Mouse (Mus musculus) ES-E14 (cell line): ENCODE data around the gene Rab4a.

Experiments used
- CHD2 ChIP-seq: IDR thresholded peaks from 2 replicates; pipeline ENCODE4 v1.6.1; 2014; ENCODE audit warnings: mild to moderate bottlenecking, low read depth, low read length, inconsistent platforms
- MAFK ChIP-seq: IDR thresholded peaks from 2 replicates; pipeline ENCODE4 v1.6.1; 2014; ENCODE audit warnings: mild to moderate bottlenecking, low read depth, low read length, inconsistent platforms; ENCODE audit not compliant: insufficient read depth
- ZC3H11A ChIP-seq: IDR thresholded peaks from 2 replicates; pipeline ENCODE4 v1.6.1; 2012; ENCODE audit warnings: low read depth, mild to moderate bottlenecking, inconsistent platforms, low read length, borderline replicate concordance
- ZNF384 ChIP-seq: IDR thresholded peaks from 2 replicates; pipeline ENCODE4 v1.6.1; 2012; ENCODE audit warnings: low read depth, low read length, inconsistent platforms

- TF ChIP-seq MAFK: no peak
- no peak for TF ChIP-seq CHD2
- no peak for TF ChIP-seq ZNF384
- no peak for TF ChIP-seq ZC3H11A
Measured at GRCm38 (mm10) chr8:123846509-123846908, 40.7 kb downstream of the Rab4a start.
